Mouse (Mus musculus): Measurements from ENCODE around the gene Iqcc.

DNA sequence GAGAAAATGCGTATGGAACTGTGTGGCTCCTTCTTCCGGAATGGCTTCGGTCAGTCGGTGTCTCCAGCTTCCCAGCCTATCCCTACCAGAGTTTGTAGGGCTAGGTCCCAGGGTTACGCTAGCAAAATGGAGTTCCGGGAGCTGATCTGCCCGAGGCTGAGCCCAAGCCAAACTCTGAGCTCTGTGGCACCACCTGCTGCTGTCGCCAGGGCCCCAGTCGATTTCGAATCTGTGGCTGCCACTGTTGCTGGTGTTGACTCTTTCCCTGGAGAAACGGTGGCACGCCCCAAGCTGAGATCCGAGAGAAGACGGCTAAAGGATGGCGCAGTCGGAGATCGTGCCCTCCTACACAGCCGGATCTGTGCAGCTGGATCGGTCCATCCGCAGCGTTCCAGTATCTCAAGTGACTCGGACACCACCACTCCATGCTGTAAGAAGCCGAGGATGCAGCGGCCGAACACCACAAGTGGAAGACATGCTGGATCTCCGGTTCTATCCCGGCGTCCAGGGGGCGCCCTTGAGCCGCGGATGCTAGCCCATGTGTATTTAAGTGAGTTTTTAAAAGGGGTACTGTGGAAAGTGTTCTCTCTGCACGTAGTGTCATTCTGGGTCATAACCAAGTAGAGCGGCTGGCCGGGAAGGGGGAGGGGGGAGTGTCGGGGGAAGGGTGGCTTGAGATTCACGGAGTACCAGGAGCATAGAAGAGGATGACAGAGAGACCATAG is 33.9 kb downstream of the Iqcc start:
- TF ChIP-seq MYOG (IDR thresholded peaks at IDR 0.05; ENCODE audit: control insufficient read depth in 1 of 3, insufficient read depth in 1 of 3, insufficient read length in 2 of 3, low read depth in 2 of 3), result no peak
- TF ChIP-seq E2F4 (IDR thresholded peaks at IDR 0.05; ENCODE audit: insufficient read depth), result no peak
- TF ChIP-seq TCF3 (IDR thresholded peaks at IDR 0.05; ENCODE audit: insufficient read length, low read depth), result no peak
- no peak for TF ChIP-seq TCF12 (IDR thresholded peaks at IDR 0.05; ENCODE audit: insufficient read depth, poor library complexity, severe bottlenecking)
- no peak for TF ChIP-seq POLR2A (IDR thresholded peaks at IDR 0.05; ENCODE audit: insufficient read length, low read depth)
